Mouse (Mus musculus) cerebellum, postnatal 25 days (tissue): Measurements from ENCODE around the gene Fstl5.
"Not testable (repeated sequence)": the region's sequence is repeated elsewhere in the genome, so short reads cannot be mapped to it uniquely, and the experiment has no call there.

ENCODE experiments used
- DNase-seq, 2 experiments: peaks; one replicate each; pipeline ENCODE4 v3.0.0; 2021; ENCODE audit warnings: mixed read lengths in 2 of 2

The Fstl5 gene

GRCm38 (mm10) chr3:76074060-76074707 lies at the start of gene Fstl5:
Gene Fstl5, plus strand, starts transcription at chr3:76074270.
- peak; percentile 94 to 96 for DNase-seq

- no peak for DNase-seq
Observed at GRCm38 (mm10) chr3:76025523-76025922, 48.5 kb upstream of the Fstl5 start.

DNA sequence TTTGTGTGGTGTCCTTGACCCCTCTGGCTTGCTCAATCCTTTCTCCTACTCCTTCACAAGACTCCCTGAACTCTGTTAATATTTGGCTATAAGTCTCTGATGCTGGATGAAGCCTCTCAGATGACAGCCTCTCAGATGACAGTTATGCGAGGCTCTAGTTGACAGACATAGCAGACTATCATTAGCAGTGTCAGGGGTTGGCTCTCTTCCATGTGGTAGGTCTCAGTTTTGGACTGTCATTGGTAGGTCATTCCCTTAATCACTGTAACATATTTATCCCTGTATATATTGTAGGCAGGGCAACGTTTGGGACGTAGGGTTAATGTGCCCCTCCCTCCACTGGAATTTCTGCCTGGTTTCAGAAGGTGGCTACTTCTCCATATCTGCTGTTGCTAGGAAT lies 22.9 kb upstream of the Fstl5 start:
- no peak for DNase-seq

DNA sequence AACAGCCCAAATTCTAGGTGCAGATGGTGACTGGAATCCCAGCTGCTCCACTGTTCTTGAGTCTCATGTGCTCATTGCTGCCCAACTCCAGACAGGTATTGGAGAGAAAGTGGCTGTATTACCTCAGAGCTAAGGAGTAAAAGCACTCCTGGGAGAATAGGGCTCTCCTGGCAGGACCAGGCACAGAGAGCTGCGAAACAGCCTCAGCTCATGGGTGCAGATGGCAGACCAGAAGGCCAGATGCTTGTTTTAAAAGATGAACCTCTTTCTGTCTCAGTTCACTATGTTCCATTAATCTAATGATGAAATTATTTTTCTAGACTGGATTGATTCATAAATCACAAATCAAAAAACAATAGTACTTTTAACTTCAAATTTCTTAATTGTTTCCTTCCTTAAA lies 12.1 kb upstream of the Fstl5 start:
- no peak for DNase-seq

DNA sequence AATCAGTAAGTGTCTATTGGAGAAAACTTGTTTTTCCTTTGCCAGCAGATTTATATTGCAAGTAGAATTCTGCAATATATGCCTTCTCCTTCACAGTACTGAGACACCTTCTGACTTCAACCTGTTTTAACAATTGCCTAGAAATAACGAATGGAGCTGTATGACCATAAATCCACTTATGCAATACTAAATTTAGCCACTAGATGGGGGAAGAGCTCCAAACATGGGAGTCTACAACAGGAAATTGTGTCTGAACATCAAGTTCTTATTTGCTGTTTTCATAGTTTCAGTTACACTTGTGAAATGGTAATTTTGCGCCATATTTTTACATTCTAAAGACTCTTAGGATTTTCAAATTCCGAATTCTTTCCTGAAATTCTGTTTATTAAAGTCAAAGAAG lies 6.2 kb upstream of the Fstl5 start:
- DNase-seq, result peak in 1 of 2 experiments; percentile 19

- DNase-seq, result no peak
Observed at GRCm38 (mm10) chr3:76072826-76073225, 1.2 kb upstream of the Fstl5 start.

DNA sequence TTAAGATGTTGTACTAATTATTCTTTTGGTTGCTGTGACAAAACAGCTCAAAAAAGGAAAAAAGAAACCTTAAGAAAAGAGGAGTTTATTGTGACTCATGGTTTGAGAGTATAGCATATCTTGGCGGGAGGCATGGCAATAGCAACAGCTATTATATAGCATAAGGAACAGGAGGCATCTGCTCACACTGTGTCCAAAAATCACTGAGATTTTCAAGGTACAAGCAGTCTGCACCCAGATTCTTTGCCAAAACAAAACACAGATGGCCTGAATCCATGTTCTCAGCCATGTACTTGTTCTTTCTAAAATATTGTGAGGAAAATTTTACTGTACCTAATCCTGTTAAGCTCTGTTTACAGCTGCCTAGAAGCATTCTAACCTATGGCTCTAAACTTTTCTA lies 66.4 kb downstream of the Fstl5 start:
- DNase-seq, result peak; percentile 11 to 35

GRCm38 (mm10) chr3:76147846-76148245 lies 73.8 kb downstream of the Fstl5 start:
- DNase-seq, result no peak

- no peak for DNase-seq
Observed at GRCm38 (mm10) chr3:76238834-76239233, 164.8 kb downstream of the Fstl5 start.

DNA sequence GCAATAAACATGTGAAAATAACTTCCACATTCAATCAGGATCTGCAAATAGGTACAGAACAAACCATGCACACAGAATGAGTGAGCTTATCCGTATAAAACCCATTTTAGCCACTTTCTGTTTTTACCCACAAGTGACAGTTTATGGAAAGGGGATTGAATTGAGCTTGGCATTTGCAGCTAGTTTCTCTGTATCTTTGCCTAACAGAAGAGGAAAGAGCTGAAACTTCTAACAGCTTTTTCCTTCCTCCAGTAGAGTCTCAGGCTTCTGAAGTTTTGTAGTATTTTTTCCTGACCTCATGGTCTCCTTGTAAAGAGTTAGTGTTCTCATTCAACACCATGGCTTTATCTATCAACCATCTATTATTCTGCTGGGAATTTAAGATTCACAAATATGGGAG lies 177.3 kb downstream of the Fstl5 start:
- DNase-seq, result no peak

- DNase-seq, result no peak
Observed at GRCm38 (mm10) chr3:76292993-76293392, 218.9 kb downstream of the Fstl5 start.

DNA sequence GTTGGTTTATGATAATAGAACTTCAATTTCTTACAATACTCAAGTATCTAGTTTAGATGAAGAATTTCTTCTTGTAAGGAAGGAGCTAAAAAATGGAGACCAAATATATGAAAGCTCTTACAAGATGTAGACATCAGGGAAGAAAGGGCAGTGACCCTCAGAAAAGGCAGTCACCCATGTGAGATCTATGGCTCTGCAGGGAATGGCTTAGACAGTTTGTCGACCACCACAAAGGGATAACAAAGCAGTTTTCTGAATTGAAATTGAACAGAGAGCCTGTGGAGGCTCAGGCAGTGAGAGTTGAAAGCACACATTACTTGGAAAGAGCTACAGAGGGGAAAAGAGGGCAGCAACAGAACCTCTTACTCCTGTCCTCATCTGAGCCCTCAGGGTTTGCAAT lies 220.3 kb downstream of the Fstl5 start:
- DNase-seq, result no peak

DNA sequence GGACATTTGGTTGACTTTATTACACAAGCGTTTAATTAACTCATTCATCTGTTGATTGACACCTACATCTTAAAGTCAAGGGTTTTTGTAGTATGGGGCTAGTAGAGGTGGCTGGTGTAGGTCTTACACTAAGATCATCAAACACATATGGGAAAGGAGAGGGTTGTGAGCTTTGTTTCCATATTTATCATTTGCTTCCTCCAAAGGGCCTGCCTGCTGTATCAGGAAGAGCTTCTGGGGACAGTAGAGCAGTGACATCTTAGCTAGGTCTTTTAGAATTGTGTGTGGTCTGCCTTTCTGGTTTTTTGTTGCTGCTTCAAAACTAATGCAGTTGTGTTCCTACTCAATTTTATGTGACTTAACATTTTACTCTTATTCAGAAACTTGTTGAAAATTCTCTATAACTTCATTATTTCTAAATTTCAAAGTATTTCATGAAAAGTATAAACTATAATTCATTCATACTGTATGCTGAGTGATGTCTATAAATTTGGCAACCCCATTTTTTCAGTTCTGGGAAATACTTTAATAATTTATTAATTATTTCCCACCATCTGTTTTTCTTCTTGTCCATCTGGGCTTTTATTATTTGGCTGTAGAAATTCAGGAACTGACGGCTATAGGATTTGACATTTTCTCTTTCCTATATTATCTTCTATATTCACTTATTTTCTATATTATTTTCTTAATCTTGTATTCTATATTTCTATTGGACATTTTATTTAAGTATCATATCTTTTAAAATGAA lies 227.1 kb downstream of the Fstl5 start:
- peak; percentile 28 to 40 for DNase-seq

- no peak for DNase-seq
Observed at GRCm38 (mm10) chr3:76316991-76317390, 242.9 kb downstream of the Fstl5 start.

DNA sequence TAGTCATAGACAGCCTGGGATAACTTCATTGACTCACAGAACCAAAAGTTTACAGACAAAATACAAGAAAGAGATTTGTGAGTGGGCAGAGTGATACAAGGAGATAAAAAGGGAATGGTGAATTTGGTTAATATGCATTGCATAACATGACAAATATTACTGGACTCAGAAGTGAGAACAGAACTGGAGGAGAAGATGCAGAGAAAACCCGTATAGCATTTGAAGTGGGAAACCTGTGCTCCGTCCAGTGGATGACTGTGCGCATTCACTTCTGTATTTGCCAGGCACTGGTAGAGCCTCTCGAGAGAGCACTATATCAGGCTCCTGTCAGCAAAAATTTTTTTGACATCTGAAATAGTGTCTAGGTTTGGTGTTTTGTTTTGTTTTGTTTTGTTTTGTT lies 245.5 kb downstream of the Fstl5 start:
- no peak for DNase-seq

- DNase-seq, result peak in 1 of 2 experiments; percentile 44
Observed at GRCm38 (mm10) chr3:76322431-76322830, 248.4 kb downstream of the Fstl5 start.

- DNase-seq, result no peak
Observed at GRCm38 (mm10) chr3:76336922-76337321, 262.9 kb downstream of the Fstl5 start.

DNA sequence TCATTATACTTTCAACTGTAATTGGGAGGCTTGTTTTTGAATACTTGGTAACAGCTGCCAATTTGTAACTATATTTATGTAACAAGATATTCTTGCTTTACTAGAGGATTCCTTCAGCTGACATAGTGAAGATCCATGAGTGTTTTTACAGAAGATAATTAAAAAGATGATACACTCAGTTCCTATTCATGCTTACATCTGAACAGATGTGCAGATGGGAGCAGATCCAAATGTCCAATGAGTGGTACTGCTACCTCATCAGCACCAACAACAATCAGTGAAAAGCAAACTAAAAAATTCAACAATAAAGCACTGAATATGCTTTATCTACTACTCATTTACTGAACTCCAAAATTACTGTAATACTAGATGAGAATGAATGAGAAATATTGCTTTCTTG lies 292.9 kb downstream of the Fstl5 start:
- DNase-seq, result no peak

DNA sequence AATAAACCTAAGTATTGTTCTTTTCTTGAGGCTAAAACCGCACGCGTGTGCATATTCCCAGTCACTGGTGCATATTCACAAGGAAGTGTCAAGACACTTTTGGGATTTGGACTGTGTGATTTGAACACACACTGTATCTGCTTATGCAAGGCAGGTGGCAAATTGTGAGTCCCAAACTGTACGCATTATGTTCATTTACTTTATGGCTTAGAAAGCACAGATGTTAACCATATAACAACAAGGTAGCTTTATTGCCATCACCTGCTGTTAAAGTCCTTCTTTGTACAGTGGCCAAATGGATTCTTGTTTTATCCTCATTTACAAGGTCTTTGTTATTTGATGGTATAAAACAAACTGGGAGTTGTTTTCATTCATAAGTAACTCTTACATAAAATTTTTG lies 295.8 kb downstream of the Fstl5 start:
- no peak for DNase-seq

- DNase-seq, result peak in 1 of 2 experiments; percentile 25
Observed at GRCm38 (mm10) chr3:76428775-76429372, 354.8 kb downstream of the Fstl5 start.

GRCm38 (mm10) chr3:76467229-76467874 lies 393.3 kb downstream of the Fstl5 start:
- no peak for DNase-seq

DNA sequence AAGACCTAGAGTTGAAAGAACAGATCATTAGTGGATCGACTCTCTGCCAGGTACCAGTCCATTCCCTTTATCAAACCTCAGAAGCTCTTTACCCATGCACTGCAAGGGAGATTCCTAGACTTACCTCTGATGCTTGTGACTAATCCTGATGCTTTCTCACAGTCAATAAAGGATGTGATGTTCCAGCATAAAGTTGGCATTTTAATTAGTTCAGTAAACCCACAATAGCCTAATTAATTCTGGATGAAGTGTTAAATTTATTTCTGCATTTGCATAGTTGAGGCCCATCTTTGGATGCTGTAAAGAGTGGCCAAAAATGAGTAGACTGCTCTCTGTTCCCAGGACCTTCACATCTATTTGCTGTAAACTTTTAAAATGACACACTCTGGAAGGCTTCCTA lies 394.1 kb downstream of the Fstl5 start:
- no peak for DNase-seq

DNA sequence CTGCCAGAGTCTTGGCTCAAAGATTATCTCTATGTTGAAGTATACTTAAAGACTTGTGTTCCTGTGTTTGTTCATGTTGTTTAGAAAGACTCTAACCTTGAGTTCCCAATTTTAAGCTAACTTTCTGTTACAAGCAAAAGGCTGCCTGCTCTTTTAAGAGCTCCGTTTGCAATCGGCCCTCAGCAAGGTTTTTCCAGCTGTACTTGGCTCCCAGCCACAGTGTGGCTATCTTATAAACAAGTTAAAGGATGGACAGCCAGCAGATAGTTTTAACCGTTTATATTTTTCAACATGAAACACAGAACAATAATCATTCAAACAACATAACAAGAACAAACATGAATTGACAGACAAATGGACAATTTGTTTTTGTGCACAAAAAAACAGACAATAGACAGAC lies 433.8 kb downstream of the Fstl5 start:
- not testable (repeated sequence) for DNase-seq

GRCm38 (mm10) chr3:76508811-76509210 lies 434.7 kb downstream of the Fstl5 start:
- no peak for DNase-seq
